Mouse (Mus musculus): Measurements from ENCODE around the gene Gm9844.

- peak; percentile 34; the same call in 1 of the 2 replicates for TF ChIP-seq CTCF (IDR thresholded peaks at IDR 0.05; ENCODE audit: low read depth)
- no peak for TF ChIP-seq EP300 (IDR thresholded peaks at IDR 0.05; ENCODE audit: low read depth)
Measured at GRCm38 (mm10) chr7:24844144-24844543, 17.9 kb upstream of the Gm9844 start.

Measured in liver, embryonic 14.5 days (tissue).